Mouse (Mus musculus): ENCODE results near the gene Lrrc8a. TPM values are rescaled to one million over a fixed set of nuclear protein-coding genes. Genes with fewer than 3 reads are reported as not detected.

The Lrrc8a gene
- total RNA-seq, 2 experiments from 2014 or later = 58.2 to 66.7 TPM

- DNase-seq (ENCODE audit: low spot score) = no peak
- intact Hi-C loops (cut with DNase I) = loop anchor here (1.0 to 2.0 kb wide), 3 partner anchors 31 to 58 kb away; partner anchors contain the start of genes Kyat1 and Spout1
These were observed 903 bp upstream of the Lrrc8a start for GRCm38 (mm10) chr2:30236426-30237198.

GRCm38 (mm10) chr2:30237881-30238280 is 366 bp downstream of the Lrrc8a start:
- no peak for DNase-seq (ENCODE audit: low spot score)
- intact Hi-C loops (cut with DNase I) = loop anchor here (1.0 to 2.0 kb wide), 3 partner anchors 32 to 59 kb away; partner anchors contain the start of genes Kyat1 and Spout1

- DNase-seq (ENCODE audit: low spot score) = no peak
- intact Hi-C loops (cut with DNase I) = no loop called here
These were observed 1.5 kb downstream of the Lrrc8a start for GRCm38 (mm10) chr2:30238906-30239465.

- intact Hi-C loops (cut with DNase I) = no loop called here
- DNase-seq (ENCODE audit: low spot score) = peak; percentile 71
These were observed 2.3 kb downstream of the Lrrc8a start for GRCm38 (mm10) chr2:30239777-30240176.

GRCm38 (mm10) chr2:30240267-30240666 is 2.8 kb downstream of the Lrrc8a start, which contains the start of gene Gm28035:
TSS of gene Gm28035 (plus strand) at chr2:30240567.
- intact Hi-C loops (cut with DNase I) = no loop called here

GRCm38 (mm10) chr2:30242509-30242908 is 5.0 kb downstream of the Lrrc8a start:
- DNase-seq (ENCODE audit: low spot score) = peak; percentile 83
- intact Hi-C loops (cut with DNase I) = loop anchor here (1.0 kb wide), 1 partner anchor 21 kb away; no protein-coding TSS in a partner anchor

More at GRCm38 (mm10) chr2:30240267-30240666, 2.8 kb downstream of the Lrrc8a start, which contains the start of gene Gm28035:
- no peak for DNase-seq (ENCODE audit: low spot score)

- intact Hi-C loops (cut with DNase I) = no loop called here
- no peak for DNase-seq (ENCODE audit: low spot score)
These were observed 5.9 kb downstream of the Lrrc8a start for GRCm38 (mm10) chr2:30243391-30243790.

GRCm38 (mm10) chr2:30244595-30245178 is 7.2 kb downstream of the Lrrc8a start:
- no peak for DNase-seq (ENCODE audit: low spot score)
- intact Hi-C loops (cut with DNase I) = loop anchor here (2.0 kb wide), 1 partner anchor 14 kb away; no protein-coding TSS in a partner anchor

- intact Hi-C loops (cut with DNase I) = no loop called here
- DNase-seq (ENCODE audit: low spot score) = no peak
These were observed 9.5 kb downstream of the Lrrc8a start for GRCm38 (mm10) chr2:30247036-30247435.

- intact Hi-C loops (cut with DNase I) = no loop called here
- DNase-seq (ENCODE audit: low spot score) = no peak
These were observed 10.2 kb downstream of the Lrrc8a start for GRCm38 (mm10) chr2:30247681-30248080.

GRCm38 (mm10) chr2:30249182-30249581 is 11.7 kb downstream of the Lrrc8a start:
- DNase-seq (ENCODE audit: low spot score) = no peak
- intact Hi-C loops (cut with DNase I) = no loop called here

GRCm38 (mm10) chr2:30250166-30251128 is 12.9 kb downstream of the Lrrc8a start:
- intact Hi-C loops (cut with DNase I) = no loop called here

GRCm38 (mm10) chr2:30251417-30252104 is 14.0 kb downstream of the Lrrc8a start:
- intact Hi-C loops (cut with DNase I) = no loop called here
- no peak for DNase-seq (ENCODE audit: low spot score)

More at GRCm38 (mm10) chr2:30250166-30251128, 12.9 kb downstream of the Lrrc8a start:
- no peak for DNase-seq (ENCODE audit: low spot score)

GRCm38 (mm10) chr2:30252521-30252920 is 15.0 kb downstream of the Lrrc8a start:
- no peak for DNase-seq (ENCODE audit: low spot score)
- intact Hi-C loops (cut with DNase I) = no loop called here

- no peak for DNase-seq (ENCODE audit: low spot score)
- intact Hi-C loops (cut with DNase I) = no loop called here
These were observed 16.3 kb downstream of the Lrrc8a start for GRCm38 (mm10) chr2:30253809-30254208.

GRCm38 (mm10) chr2:30255631-30256395 is 18.3 kb downstream of the Lrrc8a start:
- DNase-seq (ENCODE audit: low spot score) = no peak
- intact Hi-C loops (cut with DNase I) = no loop called here

GRCm38 (mm10) chr2:30256616-30257350 is 19.3 kb downstream of the Lrrc8a start:
- DNase-seq (ENCODE audit: low spot score) = no peak
- intact Hi-C loops (cut with DNase I) = no loop called here

Data from heart, postnatal 25 days (tissue).